In genomic region chr2:66177886-66178847, GRCm38 (mm10) we compare ENCODE assay signal across 12 mouse cellular contexts. TPM values are rescaled to one million over a fixed set of nuclear protein-coding genes. Genes with fewer than 3 reads are reported as not detected.
DNase-seq lines count a peak whose midpoint lies in the region; ATAC-seq lines count a peak whose summit lies in the region.
"Had no signal": no experiment of that assay in that cellular context is flagged by ENCODE, and none has a peak within 500 bp of the region (broad histone marks: within the 10 kb centered on the region; RNA-seq: fewer than 3 reads in every experiment).

No protein-coding gene starts in this region.

- no peaks in the 10 kb centered on the region for H3K36me3 ChIP-seq in embryonic facial prominence, embryonic 11.5 days (replicated peaks; ENCODE audit: control insufficient read depth, insufficient read depth, low read depth, low read length)
- no peaks in the 10 kb centered on the region for H3K36me3 ChIP-seq in hindbrain, embryonic 14.5 days (replicated peaks; ENCODE audit: control insufficient read depth, insufficient read depth)
- no peaks in the 10 kb centered on the region for H3K36me3 ChIP-seq in neural tube, embryonic 13.5 days
- H3K36me3 ChIP-seq: limb, embryonic 12.5 days had no signal

- no peaks in the 10 kb centered on the region for H3K4me1 ChIP-seq in embryonic facial prominence, embryonic 11.5 days (ENCODE audit: control insufficient read depth, insufficient read depth, low read length)
- H3K4me1 ChIP-seq in hindbrain, embryonic 14.5 days (replicated peaks; ENCODE audit: control insufficient read depth, insufficient read depth, low read length) = peaks cover 26% of the 10 kb centered on the region
- peaks cover 37% of the 10 kb centered on the region for H3K4me1 ChIP-seq in neural tube, embryonic 13.5 days (replicated peaks)

- DNase-seq in layer of hippocampus, adult 9-11 months = peak; percentile 60
- no peak for DNase-seq in layer of hippocampus, postnatal 25 days (ENCODE audit: extremely low spot score in 1 of 2, low spot score in 1 of 2)
- DNase-seq in embryonic facial prominence, embryonic 11.5 days (ENCODE audit: low spot score) = peak; percentile 49
- peak; percentile 71 for DNase-seq in hindbrain, embryonic 14.5 days (ENCODE audit: low spot score)
- DNase-seq in adrenal gland, adult (ENCODE audit: inconsistent age in 2 of 2, low spot score in 1 of 2) = no peak
- no peak for DNase-seq in c-Kit-positive CD71-positive TER-119-positive erythroid progenitor cells, embryonic 14.5 days (ENCODE audit: low spot score)
- DNase-seq in ovary, postnatal 10 days (ENCODE audit: low spot score) = no peak
- DNase-seq: cerebellum, postnatal 36 days; kidney, adult 8-10 months; lung, postnatal 10 days had no signal

- no peak overlapping the region for H3K27ac ChIP-seq in embryonic facial prominence, embryonic 11.5 days (replicated peaks; ENCODE audit: low read depth, low read length)
- H3K27ac ChIP-seq in hindbrain, embryonic 14.5 days = peak overlapping the region; percentile 92
- H3K27ac ChIP-seq in neural tube, embryonic 13.5 days (replicated peaks) = peak overlapping the region; percentile 78
- H3K27ac ChIP-seq: limb, embryonic 12.5 days had no signal

- H3K4me3 ChIP-seq in embryonic facial prominence, embryonic 11.5 days (ENCODE audit: low read depth, low read length) = no peak overlapping the region
- no peak overlapping the region for H3K4me3 ChIP-seq in hindbrain, embryonic 14.5 days (replicated peaks; ENCODE audit: low read length)
- no peak overlapping the region for H3K4me3 ChIP-seq in neural tube, embryonic 13.5 days
- H3K4me3 ChIP-seq: limb, embryonic 12.5 days had no signal

- ATAC-seq in embryonic facial prominence, embryonic 11.5 days (replicated peaks; ENCODE audit: insufficient number of reproducible peaks, low FRiP score, low TSS enrichment, low read depth) = peak; percentile 78; the same call in 1 of the 2 replicates
- peak; percentile 78 for ATAC-seq in hindbrain, embryonic 14.5 days (ENCODE audit: low FRiP score)
- ATAC-seq in neural tube, embryonic 13.5 days (ENCODE audit: low read depth) = peak; percentile 83

- WGBS in embryonic facial prominence, embryonic 11.5 days = 67% methylated on average over 9 of the region's 9 CpGs
- WGBS in hindbrain, embryonic 14.5 days = 13% methylated on average over 9 of the region's 9 CpGs
- 17% methylated on average over 9 of the region's 9 CpGs for WGBS in neural tube, embryonic 13.5 days

- H3K9ac ChIP-seq in embryonic facial prominence, embryonic 11.5 days (replicated peaks; ENCODE audit: low read length) = no peak overlapping the region
- peak overlapping the region; percentile 16; the same call in 1 of the 2 replicates for H3K9ac ChIP-seq in hindbrain, embryonic 14.5 days
- H3K9ac ChIP-seq in neural tube, embryonic 13.5 days = 0 out of 2 replicates have a peak overlapping the region, but pooled peaks have one; percentile 1
- H3K9ac ChIP-seq: limb, embryonic 12.5 days had no signal

- H3K9me3 ChIP-seq in embryonic facial prominence, embryonic 11.5 days (replicated peaks; ENCODE audit: control insufficient read depth, low read length) = no peaks in the 10 kb centered on the region
- H3K9me3 ChIP-seq in hindbrain, embryonic 14.5 days (ENCODE audit: control insufficient read depth, low read length) = no peaks in the 10 kb centered on the region
- H3K9me3 ChIP-seq in neural tube, embryonic 13.5 days = no peaks in the 10 kb centered on the region
- H3K9me3 ChIP-seq: limb, embryonic 12.5 days had no signal

- no peak overlapping the region for H3K4me2 ChIP-seq in embryonic facial prominence, embryonic 11.5 days (ENCODE audit: low read depth, low read length)
- H3K4me2 ChIP-seq in hindbrain, embryonic 14.5 days (replicated peaks) = peak overlapping the region; percentile 45
- H3K4me2 ChIP-seq in neural tube, embryonic 13.5 days = peak overlapping the region; percentile 39
- H3K4me2 ChIP-seq: limb, embryonic 12.5 days had no signal

- H3K27me3 ChIP-seq in embryonic facial prominence, embryonic 11.5 days (ENCODE audit: control insufficient read depth, insufficient read depth, low read length) = no peaks in the 10 kb centered on the region
- H3K27me3 ChIP-seq in hindbrain, embryonic 14.5 days (ENCODE audit: control insufficient read depth, insufficient read depth, low read length) = no peaks in the 10 kb centered on the region
- H3K27me3 ChIP-seq in neural tube, embryonic 13.5 days = no peaks in the 10 kb centered on the region
- H3K27me3 ChIP-seq: limb, embryonic 12.5 days had no signal

RNA-seq across cellular contexts. Expression of gene Galnt3, which starts 53.4 kb away (rescaled TPM):
- total RNA-seq in layer of hippocampus, postnatal 25 days (2021) = 1 to 10 TPM; 4.3 to 7.8 TPM
- 3.0 and 3.9 TPM in 2 replicates for polyA plus RNA-seq in embryonic facial prominence, embryonic 11.5 days (2014; fragmentation: Nextera tagmentation; extraction: Ambion mirVana)
- polyA plus RNA-seq in hindbrain, embryonic 14.5 days (2014; fragmentation: Nextera tagmentation; extraction: Ambion mirVana) = 0.70 and 1.4 TPM in 2 replicates
- 0.39 and 0.59 TPM in 2 replicates for polyA plus RNA-seq in neural tube, embryonic 13.5 days (2015; fragmentation: Nextera tagmentation; extraction: Ambion mirVana)

Comparison
In these comparisons a context has a peak if more than half of its experiments do, and no peak if none do; other contexts are left out.
1. DNase-seq: peak in layer of hippocampus, adult 9-11 months (single experiment), embryonic facial prominence, embryonic 11.5 days (single experiment) and hindbrain, embryonic 14.5 days (single experiment); none in layer of hippocampus, postnatal 25 days (0 of 2), adrenal gland, adult (0 of 2), c-Kit-positive CD71-positive TER-119-positive erythroid progenitor cells, embryonic 14.5 days (single experiment) and ovary, postnatal 10 days (single experiment).
2. Peak in every context shown above with its lines, with median percentiles within 50 percentile points of each other: ATAC-seq.